Mouse (Mus musculus) ES-Bruce4 (cell line): Measurements from ENCODE around the gene Rab4a.

Experiments used
- CTCF ChIP-seq: IDR thresholded peaks from one replicate; pipeline ENCODE4 v1.8.1; 2011; ENCODE audit warnings: low read depth, low read length
- EP300 ChIP-seq: IDR thresholded peaks from 2 replicates; pipeline ENCODE4 v1.6.1; 2011; ENCODE audit warnings: low read depth, low read length; ENCODE audit not compliant: insufficient read depth
- POLR2A ChIP-seq: IDR thresholded peaks from one replicate; pipeline ENCODE4 v1.8.1; 2011; ENCODE audit warnings: low read length; ENCODE audit not compliant: insufficient read depth

DNA sequence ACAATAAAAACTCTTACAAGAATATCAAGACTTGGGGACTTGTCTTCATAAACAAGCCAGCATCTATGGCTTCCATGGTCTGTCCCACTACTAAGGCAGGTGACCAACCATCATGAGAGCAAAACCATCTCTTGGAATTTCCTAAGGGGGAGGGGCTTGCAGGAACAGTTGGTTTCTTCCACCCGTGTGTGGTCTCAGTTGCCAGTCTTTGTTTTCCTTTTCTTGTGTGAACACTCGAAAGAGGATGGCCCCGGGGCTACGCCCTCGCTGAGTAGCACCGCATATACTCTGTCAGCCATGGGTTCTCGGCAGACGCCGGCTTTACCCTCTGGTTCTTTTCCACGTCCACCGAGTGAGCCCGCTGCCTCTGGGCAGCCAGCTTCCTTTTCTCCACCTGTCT is 36.3 kb downstream of the Rab4a start:
- TF ChIP-seq POLR2A, result no peak
- TF ChIP-seq CTCF, result no peak
- TF ChIP-seq EP300, result no peak
